Mouse (Mus musculus) adrenal gland (tissue): Measurements from ENCODE around the gene Sema4c.

ENCODE experiments used
- intact Hi-C: fragments of 180-260 bp; cut with DNase I; formaldehyde crosslinking; loops from one replicate; pipeline ENCODE4 v1.15.1; 2025

Gene Sema4c

GRCm38 (mm10) chr1:36559256-36559655 lies 1.1 kb upstream of the Sema4c start:
- intact Hi-C loops = loop anchor here (5.0 kb wide), 1 partner anchor 38 kb away; no protein-coding TSS in a partner anchor

GRCm38 (mm10) chr1:36557457-36558011 lies 615 bp downstream of the Sema4c start:
- intact Hi-C loops = loop anchor here (5.0 kb wide), 1 partner anchor 40 kb away; no protein-coding TSS in a partner anchor

- intact Hi-C loops = loop anchor here (5.0 kb wide), 1 partner anchor 40 kb away; no protein-coding TSS in a partner anchor
Measured at GRCm38 (mm10) chr1:36556553-36557456, 1.3 kb downstream of the Sema4c start.

GRCm38 (mm10) chr1:36555798-36556395 lies 2.3 kb downstream of the Sema4c start:
- intact Hi-C loops = loop anchor here (5.0 kb wide), 1 partner anchor 41 kb away; no protein-coding TSS in a partner anchor

GRCm38 (mm10) chr1:36554633-36555399 lies 3.3 kb downstream of the Sema4c start:
- intact Hi-C loops = loop anchor here (5.0 kb wide), 1 partner anchor 42 kb away; no protein-coding TSS in a partner anchor

- intact Hi-C loops = no loop called here
Measured at GRCm38 (mm10) chr1:36552506-36552905, 5.6 kb downstream of the Sema4c start.

GRCm38 (mm10) chr1:36551904-36552303 lies 6.2 kb downstream of the Sema4c start:
- intact Hi-C loops = no loop called here

- intact Hi-C loops = no loop called here
Measured at GRCm38 (mm10) chr1:36550075-36550863, 7.9 kb downstream of the Sema4c start.

GRCm38 (mm10) chr1:36549491-36549890 lies 8.7 kb downstream of the Sema4c start:
- intact Hi-C loops = no loop called here

GRCm38 (mm10) chr1:36548771-36549170 lies 9.4 kb downstream of the Sema4c start:
- intact Hi-C loops = no loop called here

GRCm38 (mm10) chr1:36547981-36548598 lies 10.1 kb downstream of the Sema4c start:
- intact Hi-C loops = loop anchor here (2.0 kb wide), 2 partner anchors 87 to 137 kb away; no protein-coding TSS in a partner anchor

GRCm38 (mm10) chr1:36546888-36547471 lies 11.2 kb downstream of the Sema4c start, which contains the start of gene Ankrd39:
Gene Ankrd39, minus strand, starts transcription at chr1:36547445.
- intact Hi-C loops = loop anchor here (2.0 kb wide), 2 partner anchors 88 to 138 kb away; no protein-coding TSS in a partner anchor

GRCm38 (mm10) chr1:36545845-36546600 lies 12.1 kb downstream of the Sema4c start:
- intact Hi-C loops = loop anchor here (2.0 kb wide), 2 partner anchors 89 to 139 kb away; no protein-coding TSS in a partner anchor

GRCm38 (mm10) chr1:36545382-36545781 lies 12.8 kb downstream of the Sema4c start:
- intact Hi-C loops = no loop called here

- intact Hi-C loops = no loop called here
Measured at GRCm38 (mm10) chr1:36542925-36543324, 15.2 kb downstream of the Sema4c start.

- intact Hi-C loops = no loop called here
Measured at GRCm38 (mm10) chr1:36541844-36542243, 16.3 kb downstream of the Sema4c start.

GRCm38 (mm10) chr1:36540807-36541206 lies 17.3 kb downstream of the Sema4c start:
- intact Hi-C loops = no loop called here

- intact Hi-C loops = no loop called here
Measured at GRCm38 (mm10) chr1:36540132-36540531, 18.0 kb downstream of the Sema4c start.
